Mouse (Mus musculus) brain, embryonic 18.5 days (tissue): Measurements from ENCODE around the gene Sik3.

Experiments used
- DNase-seq: peaks from one replicate; pipeline ENCODE4 v3.0.0-alpha.2; 2012; ENCODE audit warnings: low read depth, low spot score

Sik3 gene

GRCm38 (mm10) chr9:46012091-46013008 is at the start of gene Sik3, which contains the start of gene Pafah1b2:
TSS of gene Sik3 (plus strand) at chr9:46012820.
TSS of gene Pafah1b2 (minus strand) at chr9:46012690.
- peak; percentile 85 for DNase-seq

GRCm38 (mm10) chr9:45963577-45963976 is 49.0 kb upstream of the Sik3 start:
- DNase-seq = no peak

DNA sequence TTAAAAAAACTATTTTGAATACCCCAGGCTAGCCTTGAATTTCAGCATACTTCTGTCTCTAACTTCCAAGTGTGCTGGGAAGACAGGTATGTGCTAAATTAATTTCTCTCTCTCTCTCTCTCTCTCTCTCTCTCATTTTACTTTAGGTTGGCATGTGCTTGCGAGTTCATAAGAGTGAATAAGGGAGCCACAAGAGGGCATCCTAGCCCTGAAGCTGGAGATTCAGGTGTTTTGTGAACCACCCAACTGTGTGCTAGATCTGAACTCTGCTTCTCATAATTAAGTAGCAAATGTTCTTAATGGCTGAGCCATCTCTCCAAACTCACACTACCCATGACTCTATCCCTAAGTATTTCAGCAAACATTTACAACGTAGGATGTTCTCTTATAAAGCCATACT is 35.7 kb upstream of the Sik3 start:
- DNase-seq = no peak

GRCm38 (mm10) chr9:45979778-45980177 is 32.8 kb upstream of the Sik3 start:
- no peak for DNase-seq

- no peak for DNase-seq
These were observed 32.0 kb upstream of the Sik3 start for GRCm38 (mm10) chr9:45980611-45981010.

DNA sequence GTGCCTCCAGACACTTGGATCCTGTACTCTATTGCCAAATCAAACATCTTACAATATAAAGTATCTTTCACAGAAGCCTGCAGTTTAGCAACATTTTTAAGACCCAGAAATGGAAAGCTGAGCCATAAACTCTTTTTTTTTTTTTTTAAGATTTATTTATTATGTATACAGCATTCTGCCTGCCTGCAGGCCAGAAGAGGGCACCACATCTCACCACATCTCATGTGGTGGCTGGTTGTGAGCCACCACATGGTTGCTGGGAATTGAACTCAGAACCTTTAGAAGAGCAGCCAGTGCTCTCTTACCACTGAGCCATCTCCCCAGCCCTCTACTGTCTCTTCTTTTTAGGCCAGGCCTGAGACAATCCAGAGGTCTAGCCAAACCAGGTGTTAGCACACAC is 31.3 kb upstream of the Sik3 start:
- no peak for DNase-seq

DNA sequence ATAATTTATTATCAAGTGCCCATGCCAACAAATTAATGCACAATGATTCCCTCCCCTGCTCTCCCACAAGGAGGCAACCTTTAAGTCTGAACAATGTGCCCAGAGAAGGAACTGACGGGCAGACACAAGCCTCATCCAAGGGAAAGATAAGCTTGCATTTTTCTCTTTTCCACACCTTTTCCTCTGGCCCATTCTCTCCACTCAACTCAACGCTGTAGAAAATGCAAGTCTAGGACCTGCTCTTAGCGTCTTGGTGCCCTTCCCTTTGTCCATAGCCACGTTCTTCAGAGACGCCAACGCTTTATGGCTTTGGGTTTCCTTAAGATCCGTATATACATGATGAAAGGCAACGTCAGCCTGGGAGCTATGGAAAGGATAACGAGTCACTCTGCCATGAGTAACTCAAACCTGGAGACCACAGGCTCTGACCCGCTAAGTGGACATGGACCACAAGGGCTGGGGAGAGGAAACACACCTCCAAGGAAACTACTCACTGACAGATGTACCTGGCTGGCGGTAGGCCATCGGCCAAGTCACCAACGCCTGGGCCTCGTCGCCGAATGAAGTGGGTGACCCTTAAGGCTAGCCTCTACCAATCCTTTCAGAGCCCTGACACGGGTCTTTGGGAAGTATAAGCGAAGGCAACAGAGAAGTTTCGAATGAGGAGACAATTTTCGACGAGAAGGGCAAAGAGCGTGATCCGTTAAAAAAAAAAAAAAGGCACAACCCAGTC is 28.8 kb upstream of the Sik3 start:
- no peak for DNase-seq

DNA sequence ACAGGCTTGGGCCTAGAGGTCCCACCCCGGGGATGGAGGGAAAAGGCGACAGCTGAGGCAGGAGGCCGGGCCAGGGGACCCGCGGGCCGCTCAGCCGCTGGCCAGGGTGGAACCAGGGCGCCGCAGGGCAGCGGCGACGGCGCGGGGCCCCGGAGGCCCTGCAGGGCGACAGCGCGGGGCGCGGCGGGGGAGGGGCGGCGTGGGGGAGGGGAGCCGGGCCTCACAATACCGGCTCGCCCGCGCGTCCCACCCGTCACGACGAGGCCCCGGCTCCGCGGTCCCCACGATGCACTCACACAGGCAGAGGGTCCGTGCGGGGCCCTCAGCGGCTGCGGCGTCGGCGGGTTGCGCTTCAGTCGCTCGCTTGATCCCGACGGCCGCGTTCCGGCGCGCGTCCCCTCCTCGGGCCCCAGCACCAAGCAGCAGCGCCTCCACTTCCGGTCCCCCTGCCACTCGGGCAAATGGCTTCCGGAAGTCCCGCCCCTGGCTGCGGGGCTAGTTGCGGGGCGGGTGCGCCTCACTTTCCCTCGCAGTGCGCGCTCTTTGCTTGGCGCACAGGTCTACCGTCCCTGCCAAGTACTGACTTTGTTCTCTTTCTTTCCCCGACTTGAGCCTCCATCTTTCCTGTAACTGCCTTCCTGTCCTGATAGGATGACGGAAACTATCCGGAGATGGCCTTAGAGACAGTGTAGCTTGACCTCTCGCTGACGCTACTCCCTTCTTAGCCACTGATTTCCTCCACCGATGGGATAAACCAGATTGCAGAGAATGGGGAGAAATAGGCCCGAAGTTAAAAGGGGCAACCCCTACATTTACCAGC is 28.0 kb upstream of the Sik3 start:
- peak; percentile 75 for DNase-seq

DNA sequence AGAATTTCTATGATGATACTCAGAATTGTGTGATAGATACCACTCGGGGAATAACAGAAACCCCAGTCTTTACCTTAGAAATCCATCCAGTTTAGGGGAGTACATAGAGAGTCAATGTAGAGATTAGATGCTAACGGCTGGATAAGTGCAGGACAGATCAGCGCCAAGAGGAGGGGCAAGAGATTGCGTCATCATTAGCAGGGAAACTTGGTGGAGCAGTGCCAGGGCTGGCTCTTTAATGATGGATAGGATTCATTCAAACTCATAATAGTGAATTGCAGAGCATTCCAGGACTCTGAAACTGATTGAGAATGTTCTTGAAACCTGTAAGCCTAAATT is 27.4 kb upstream of the Sik3 start:
- no peak for DNase-seq

DNA sequence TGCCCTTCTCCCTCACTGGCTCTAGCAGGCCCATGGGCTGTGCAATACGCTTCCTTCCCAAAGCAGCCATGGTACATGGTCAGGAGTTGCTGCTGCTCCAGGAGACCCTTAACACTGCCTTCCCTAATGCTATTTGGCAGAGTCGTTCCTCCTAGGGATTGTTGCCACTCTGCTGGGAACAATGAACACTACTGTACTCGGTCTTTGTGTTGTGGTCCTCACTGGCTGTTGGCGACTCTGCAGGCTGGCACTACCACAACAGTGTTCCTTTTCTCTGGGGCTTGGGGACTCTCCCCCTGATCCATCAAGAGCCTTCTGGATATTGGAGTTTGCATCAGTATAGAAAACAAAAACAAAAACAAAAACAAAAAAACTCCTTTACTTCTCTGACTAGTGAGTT is 13.6 kb upstream of the Sik3 start:
- no peak for DNase-seq

- DNase-seq = peak; percentile 60
These were observed 8.9 kb upstream of the Sik3 start for GRCm38 (mm10) chr9:46003729-46004128.

GRCm38 (mm10) chr9:46004529-46004928 is 8.1 kb upstream of the Sik3 start:
- DNase-seq = no peak

- no peak for DNase-seq
These were observed 6.4 kb upstream of the Sik3 start for GRCm38 (mm10) chr9:46006224-46006623.

DNA sequence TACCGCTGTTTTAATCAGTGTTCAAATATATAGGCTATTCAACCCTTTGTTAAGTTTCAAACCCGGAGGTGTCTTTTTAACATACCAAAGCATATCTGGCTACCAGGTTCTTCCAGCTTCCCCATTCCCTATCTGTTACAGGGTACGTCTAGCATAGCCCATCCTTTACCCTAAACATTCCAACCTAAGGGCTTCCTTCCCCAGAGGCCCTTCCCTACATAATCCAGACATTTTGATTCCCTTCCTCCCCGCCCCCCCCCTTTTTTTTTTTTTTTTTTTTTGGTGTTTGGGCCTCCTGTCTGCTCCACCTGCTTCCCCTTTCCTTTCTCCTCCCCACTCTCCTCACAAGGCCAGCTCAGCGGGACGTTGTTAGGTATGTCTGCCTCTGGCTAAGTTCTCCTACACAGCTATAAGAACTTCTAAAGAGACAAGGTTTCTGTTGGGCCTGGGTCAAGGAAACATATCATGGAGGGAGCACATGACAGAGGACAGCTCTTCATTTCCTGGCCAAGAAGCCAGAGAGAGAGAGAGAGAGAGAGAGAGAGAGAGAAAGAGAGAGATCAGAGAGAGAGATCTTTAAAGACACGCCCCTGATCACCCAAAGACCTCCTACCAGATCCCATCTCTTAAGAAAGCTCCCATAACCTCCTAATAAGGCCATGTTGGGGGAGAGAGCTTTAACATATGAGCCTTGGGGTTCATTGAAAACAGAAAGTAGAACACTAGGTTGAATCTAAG is 3.5 kb upstream of the Sik3 start:
- DNase-seq = no peak

DNA sequence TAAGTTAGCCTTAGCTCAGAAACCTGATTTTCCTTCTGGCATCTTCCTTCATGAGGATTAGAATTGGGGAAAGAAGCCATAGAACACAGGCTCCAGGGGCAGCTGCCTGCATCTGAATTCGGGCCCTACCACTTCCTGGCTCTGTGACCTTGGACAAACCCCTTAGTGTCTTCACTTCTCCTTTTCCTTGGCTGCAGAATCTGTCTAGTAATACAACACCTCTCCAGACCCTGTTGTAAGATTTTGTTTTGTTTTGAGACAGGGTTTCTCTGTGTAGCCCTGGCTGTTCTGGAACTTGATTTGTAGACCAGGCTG is 3.0 kb upstream of the Sik3 start:
- no peak for DNase-seq

GRCm38 (mm10) chr9:46011094-46011970 is 1.3 kb upstream of the Sik3 start:
- DNase-seq = no peak

- DNase-seq = no peak
These were observed 478 bp downstream of the Sik3 start for GRCm38 (mm10) chr9:46013009-46013586.

GRCm38 (mm10) chr9:46013616-46014015 is 996 bp downstream of the Sik3 start:
- DNase-seq = no peak

- no peak for DNase-seq
These were observed 1.6 kb downstream of the Sik3 start for GRCm38 (mm10) chr9:46014251-46014681.

- DNase-seq = no peak
These were observed 2.5 kb downstream of the Sik3 start for GRCm38 (mm10) chr9:46015081-46015551.
